Mouse (Mus musculus): Measurements from ENCODE around the gene Numb. TPM values are rescaled to one million over a fixed set of nuclear protein-coding genes. Genes with fewer than 3 reads are reported as not detected.

The Numb gene
- polyA plus RNA-seq, 1 experiment from 2014 or later: 30.9 TPM

- no peak for ATAC-seq
- ChIA-PET CTCF (no interaction called here), POLR2A (no interaction called here)
- no peaks in the 10 kb centered on the region for H3K27me3 ChIP-seq
- in situ Hi-C loops (cut with MboI; ENCODE audit: low pct_unique_long_range_greater_than_20kb): no loop called here
- TF ChIP-seq CTCF (IDR thresholded peaks at IDR 0.05): no peak
- DNase-seq (ENCODE audit: low read depth, low spot score): no peak
These were observed 140.5 kb downstream of the Numb start for GRCm38 (mm10) chr12:83781204-83781603.

GRCm38 (mm10) chr12:83780181-83780580 lies 141.6 kb downstream of the Numb start:
- H3K27me3 ChIP-seq: no peaks in the 10 kb centered on the region
- POLR2A ChIA-PET: no interaction called here
- no peak for TF ChIP-seq CTCF (IDR thresholded peaks at IDR 0.05)
- CTCF ChIA-PET: no interaction called here
- DNase-seq (ENCODE audit: low read depth, low spot score): no peak
- in situ Hi-C loops (cut with MboI; ENCODE audit: low pct_unique_long_range_greater_than_20kb): no loop called here
- ATAC-seq: no peak

- in situ Hi-C loops (cut with MboI; ENCODE audit: low pct_unique_long_range_greater_than_20kb): no loop called here
- ATAC-seq: no peak
- no peaks in the 10 kb centered on the region for H3K27me3 ChIP-seq
- DNase-seq (ENCODE audit: low read depth, low spot score): no peak
- CTCF ChIA-PET: interaction anchor here (1.4 kb wide), 1 partner anchor 63 kb away, joined by 4 read pairs; no protein-coding TSS in a partner anchor
- TF ChIP-seq CTCF (IDR thresholded peaks at IDR 0.05): no peak
- POLR2A ChIA-PET: no interaction called here
These were observed 145.0 kb downstream of the Numb start for GRCm38 (mm10) chr12:83776766-83777165.

GRCm38 (mm10) chr12:83775621-83776020 lies 146.1 kb downstream of the Numb start:
- no peak for TF ChIP-seq CTCF (IDR thresholded peaks at IDR 0.05)
- in situ Hi-C loops (cut with MboI; ENCODE audit: low pct_unique_long_range_greater_than_20kb): no loop called here
- no peak for DNase-seq (ENCODE audit: low read depth, low spot score)
- ChIA-PET CTCF (interaction anchor here (1.4 kb wide), 1 partner anchor 62 kb away, joined by 4 read pairs; no protein-coding TSS in a partner anchor), POLR2A (interaction anchor here (0.5 kb wide), 1 partner anchor 211 kb away, joined by 4 read pairs; no protein-coding TSS in a partner anchor)
- no peaks in the 10 kb centered on the region for H3K27me3 ChIP-seq
- no peak for ATAC-seq

- peak; percentile 68 for DNase-seq (ENCODE audit: low read depth, low spot score)
- no peaks in the 10 kb centered on the region for H3K27me3 ChIP-seq
- POLR2A ChIA-PET: interaction anchor here (0.6 kb wide), 1 partner anchor 53 kb away, joined by 3 read pairs; no protein-coding TSS in a partner anchor
- TF ChIP-seq CTCF (IDR thresholded peaks at IDR 0.05): no peak
- in situ Hi-C loops (cut with MboI; ENCODE audit: low pct_unique_long_range_greater_than_20kb): loop anchor here (25.0 kb wide), 1 partner anchor 658 kb away; no protein-coding TSS in a partner anchor
- peak; percentile 60 for ATAC-seq
- CTCF ChIA-PET: interaction anchor here (0.7 to 2.3 kb wide), 5 partner anchors 11 to 221 kb away, joined by 3 to 13 read pairs (median 4); no protein-coding TSS in a partner anchor
These were observed 151.1 kb downstream of the Numb start for GRCm38 (mm10) chr12:83770418-83771256.

GRCm38 (mm10) chr12:83768235-83768899 lies 153.4 kb downstream of the Numb start:
- no peaks in the 10 kb centered on the region for H3K27me3 ChIP-seq
- CTCF ChIA-PET: interaction anchor here (1.6 to 2.3 kb wide), 2 partner anchors 9 to 55 kb away, joined by 6 to 9 read pairs; no protein-coding TSS in a partner anchor
- ATAC-seq: no peak
- in situ Hi-C loops (cut with MboI; ENCODE audit: low pct_unique_long_range_greater_than_20kb): loop anchor here (5.0 to 25.0 kb wide), 2 partner anchors 56 to 656 kb away; no protein-coding TSS in a partner anchor
- POLR2A ChIA-PET: no interaction called here
- no peak for DNase-seq (ENCODE audit: low read depth, low spot score)
- no peak for TF ChIP-seq CTCF (IDR thresholded peaks at IDR 0.05)

- H3K27me3 ChIP-seq: no peaks in the 10 kb centered on the region
- ChIA-PET CTCF (interaction anchor here (1.9 kb wide), 1 partner anchor 10 kb away, joined by 4 read pairs; no protein-coding TSS in a partner anchor), POLR2A (no interaction called here)
- ATAC-seq: no peak
- no peak for DNase-seq (ENCODE audit: low read depth, low spot score)
- no peak for TF ChIP-seq CTCF (IDR thresholded peaks at IDR 0.05)
- in situ Hi-C loops (cut with MboI; ENCODE audit: low pct_unique_long_range_greater_than_20kb): loop anchor here (5.0 to 25.0 kb wide), 2 partner anchors 56 to 656 kb away; no protein-coding TSS in a partner anchor
These were observed 153.9 kb downstream of the Numb start for GRCm38 (mm10) chr12:83767833-83768232.

- ATAC-seq (no peak), DNase-seq (ENCODE audit: low read depth, low spot score) (no peak)
- ChIA-PET CTCF (interaction anchor here (1.3 to 1.9 kb wide), 2 partner anchors 8 to 24 kb away, joined by 3 to 4 read pairs; no protein-coding TSS in a partner anchor), POLR2A (no interaction called here)
- in situ Hi-C loops (cut with MboI; ENCODE audit: low pct_unique_long_range_greater_than_20kb): loop anchor here (5.0 to 25.0 kb wide), 2 partner anchors 54 to 654 kb away; no protein-coding TSS in a partner anchor
- H3K27me3 ChIP-seq: no peaks in the 10 kb centered on the region
- no peak for TF ChIP-seq CTCF (IDR thresholded peaks at IDR 0.05)
These were observed 155.7 kb downstream of the Numb start for GRCm38 (mm10) chr12:83765965-83766603.

- POLR2A ChIA-PET: interaction anchor here (0.5 to 0.7 kb wide), 2 partner anchors 77 to 149 kb away, joined by 3 read pairs; partner anchors contain the start of gene Psen1
- in situ Hi-C loops (cut with MboI; ENCODE audit: low pct_unique_long_range_greater_than_20kb): loop anchor here (25.0 kb wide), 1 partner anchor 652 kb away; no protein-coding TSS in a partner anchor
- ATAC-seq: no peak
- CTCF ChIA-PET: interaction anchor here (1.3 kb wide), 1 partner anchor 28 kb away, joined by 4 read pairs; no protein-coding TSS in a partner anchor
- no peaks in the 10 kb centered on the region for H3K27me3 ChIP-seq
- no peak for DNase-seq (ENCODE audit: low read depth, low spot score)
- TF ChIP-seq CTCF (IDR thresholded peaks at IDR 0.05): no peak
These were observed 157.2 kb downstream of the Numb start for GRCm38 (mm10) chr12:83764519-83764918.

- H3K27me3 ChIP-seq: no peaks in the 10 kb centered on the region
- in situ Hi-C loops (cut with MboI; ENCODE audit: low pct_unique_long_range_greater_than_20kb): loop anchor here (25.0 kb wide), 1 partner anchor 652 kb away; no protein-coding TSS in a partner anchor
- no peak for TF ChIP-seq CTCF (IDR thresholded peaks at IDR 0.05)
- no peak for ATAC-seq
- ChIA-PET POLR2A (interaction anchor here (0.5 kb wide), 1 partner anchor 148 kb away, joined by 3 read pairs; no protein-coding TSS in a partner anchor), CTCF (interaction anchor here (1.3 kb wide), 1 partner anchor 29 kb away, joined by 4 read pairs; no protein-coding TSS in a partner anchor)
- no peak for DNase-seq (ENCODE audit: low read depth, low spot score)
These were observed 157.7 kb downstream of the Numb start for GRCm38 (mm10) chr12:83764044-83764365.

Measured in Patski (cell line).